Mouse (Mus musculus) stomach, embryonic 14.5 days (tissue): ENCODE measurements around the gene Prpsap1. TPM values are rescaled to one million over a fixed set of nuclear protein-coding genes. Genes with fewer than 3 reads are reported as not detected.
A peak's percentile ranks its signal among the peaks of the same experiment; 100 is the strongest.
"Not testable (repeated sequence)": the region's sequence is repeated elsewhere in the genome, so short reads cannot be mapped to it uniquely, and the experiment has no call there.

Source experiments
- ATAC-seq: fragments of 200-750 bp; cut with Nextera tagmentation; 2 replicates; pipeline ENCODE4 v1.8.0; 2017; ENCODE audit warnings: low read depth, moderate TSS enrichment; ENCODE audit not compliant: insufficient number of reproducible peaks, insufficient read depth, low FRiP score
- H3K27ac ChIP-seq: fragments of 300-500 bp; sonication (generic); 2 replicates; pipeline ENCODE4 v1.5.1; 2014; ENCODE audit warnings: mild to moderate bottlenecking, low read length, moderate library complexity, mixed read lengths
- H3K27me3 ChIP-seq: fragments of 300-500 bp; sonication (generic); 2 replicates; pipeline ENCODE4 v1.6.1; 2014; ENCODE audit warnings: low read length, control low read depth, mixed read lengths; ENCODE audit not compliant: control insufficient read depth, insufficient read depth
- H3K36me3 ChIP-seq: fragments of 300-500 bp; sonication (generic); 2 replicates; pipeline ENCODE4 v1.6.1; 2014; ENCODE audit warnings: mild to moderate bottlenecking, control low read depth, low read length, moderate library complexity, mixed read lengths; ENCODE audit not compliant: control insufficient read depth, insufficient read depth
- H3K4me1 ChIP-seq: fragments of 300-500 bp; sonication (generic); 2 replicates; pipeline ENCODE4 v1.6.1; 2014; ENCODE audit warnings: low read length, control low read depth, mixed read lengths; ENCODE audit not compliant: control insufficient read depth, insufficient read depth
- H3K4me2 ChIP-seq: fragments of 300-500 bp; sonication (generic); replicated peaks from 2 replicates; pipeline ENCODE4 v1.6.1; 2014; ENCODE audit warnings: low read depth, low read length, control low read depth
- H3K4me3 ChIP-seq: fragments of 300-500 bp; sonication (generic); 2 replicates; pipeline ENCODE4 v1.5.1; 2014; ENCODE audit warnings: low read depth, low read length, control low read depth
- H3K9ac ChIP-seq: fragments of 300-500 bp; sonication (generic); replicated peaks from 2 replicates; pipeline ENCODE4 v1.6.1; 2014; ENCODE audit warnings: low read depth, mild to moderate bottlenecking, control low read depth, low read length, moderate library complexity, mixed read lengths
- H3K9me3 ChIP-seq: fragments of 300-500 bp; sonication (generic); 2 replicates; pipeline ENCODE4 v1.6.1; 2016; ENCODE audit warnings: low read depth, low read length, control low read depth; ENCODE audit not compliant: control insufficient read depth
- WGBS: fragments of 180-500 bp; shearing (Covaris S2); extraction: QIAGEN DNeasy Blood & Tissue Kit; methylation state at CpG from one replicate; pipeline ENCODE4 v1.1.7; 2014; 5-methylcytosine and 5-hydroxymethylcytosine counted together
- polyA plus RNA-seq: library from polyadenylated mRNA; unstranded; fragments of >200 nt; fragmentation: Nextera tagmentation; extraction: Ambion mirVana; gene quantifications from 2 replicates; pipeline ENCODE4 v1.2.1, GENCODE M21; 2014

Prpsap1 gene
- polyA plus RNA-seq, 1 experiment from 2014 or later = 218 TPM

- H3K4me3 ChIP-seq = no peak overlapping the region
- H3K4me2 ChIP-seq = no peak overlapping the region
- H3K36me3 ChIP-seq = peaks cover 52% of the 10 kb centered on the region
- no peaks in the 10 kb centered on the region for H3K27me3 ChIP-seq
- no peaks in the 10 kb centered on the region for H3K9me3 ChIP-seq
- WGBS = 90% methylated on average over 4 of the region's 4 CpGs
- ATAC-seq = no peak
- H3K27ac ChIP-seq = no peak overlapping the region
- H3K4me1 ChIP-seq = no peaks in the 10 kb centered on the region
- H3K9ac ChIP-seq = no peak overlapping the region
Observed at GRCm38 (mm10) chr11:116470896-116471295, 23.1 kb downstream of the Prpsap1 start.

DNA sequence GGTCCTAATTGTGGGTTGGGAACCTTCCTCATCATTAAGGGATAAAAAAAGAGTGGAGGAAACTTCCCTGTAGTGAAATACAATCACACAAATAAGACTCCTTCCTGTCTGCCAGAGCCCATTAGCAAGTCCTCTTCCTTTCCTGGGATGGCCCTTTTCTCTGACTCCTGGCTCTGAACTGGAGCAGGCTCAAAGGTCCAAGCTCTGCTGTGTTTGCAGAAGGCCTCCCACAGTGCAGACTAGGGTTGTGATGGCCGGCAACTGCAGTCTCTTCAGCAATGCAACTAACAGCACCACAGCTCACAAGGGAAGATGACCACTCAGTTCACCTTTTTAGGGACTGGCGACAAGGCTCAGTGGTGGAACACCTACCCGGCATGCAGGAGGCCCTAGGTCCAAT, 23.8 kb downstream of the Prpsap1 start:
- no peak overlapping the region for H3K4me2 ChIP-seq
- no peak overlapping the region for H3K27ac ChIP-seq
- no peak for ATAC-seq
- H3K9ac ChIP-seq = no peak overlapping the region
- H3K4me3 ChIP-seq = no peak overlapping the region
- WGBS = 87% methylated on average over 3 of the region's 3 CpGs
- peaks cover 46% of the 10 kb centered on the region for H3K36me3 ChIP-seq
- no peaks in the 10 kb centered on the region for H3K9me3 ChIP-seq
- H3K27me3 ChIP-seq = no peaks in the 10 kb centered on the region
- no peaks in the 10 kb centered on the region for H3K4me1 ChIP-seq

DNA sequence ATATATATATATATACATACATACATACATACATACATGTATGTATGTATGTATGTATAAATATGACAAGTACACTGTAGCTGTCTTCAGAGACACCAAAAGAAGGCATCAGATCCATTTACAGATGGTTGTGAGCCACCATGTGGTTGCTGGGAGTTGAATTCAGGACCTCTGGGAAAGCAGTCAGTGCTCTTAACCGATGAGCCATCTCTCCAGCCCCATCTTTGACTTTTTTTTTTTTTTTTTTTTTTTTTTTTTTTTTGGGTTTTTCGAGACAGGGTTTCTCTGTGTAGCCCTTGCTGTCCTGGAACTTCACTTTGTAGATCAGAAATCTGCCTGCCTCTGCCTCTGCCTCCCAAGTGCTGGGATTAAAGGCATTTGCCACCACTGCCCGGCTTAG, 25.7 kb downstream of the Prpsap1 start:
- H3K4me1 ChIP-seq, H3K9ac ChIP-seq, H3K27me3 ChIP-seq, H3K27ac ChIP-seq, H3K9me3 ChIP-seq, H3K4me3 ChIP-seq, ATAC-seq, H3K4me2 ChIP-seq: not testable (repeated sequence)
- H3K36me3 ChIP-seq = peaks cover 34% of the 10 kb centered on the region
- 73% methylated on average over 3 of the region's 3 CpGs for WGBS

DNA sequence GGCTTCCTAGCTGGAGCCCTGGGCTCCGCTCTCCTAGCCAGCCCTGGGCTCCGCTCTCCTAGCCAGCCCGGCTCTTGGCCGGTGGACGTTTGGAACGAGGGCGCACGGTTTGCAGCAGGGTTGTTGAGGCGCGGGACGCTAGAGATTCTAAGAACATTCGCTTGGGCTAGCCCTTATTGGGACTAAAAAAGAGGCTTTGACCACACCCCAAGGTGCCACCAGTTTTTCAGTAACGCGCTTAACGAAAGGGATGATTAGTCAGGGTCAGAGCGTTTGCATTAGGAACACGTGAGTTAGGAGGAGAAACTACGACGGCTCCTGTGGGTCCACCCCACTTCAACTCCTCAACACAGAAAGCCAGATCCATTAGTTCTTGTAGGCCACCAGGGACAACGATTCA, 27.9 kb downstream of the Prpsap1 start, which contains the start of gene Qrich2:
Gene Qrich2, minus strand, starts transcription at position 101 of the 400 bp plus-strand sequence.
- H3K4me3 ChIP-seq = no peak within 1 kb of the TSS
- H3K27me3 ChIP-seq = no peaks in the 10 kb centered on the region
- ATAC-seq = no peak
- H3K4me1 ChIP-seq = no peaks in the 10 kb centered on the region
- H3K4me2 ChIP-seq = no peak within 1 kb of the TSS
- peaks cover 14% of the 10 kb centered on the region for H3K36me3 ChIP-seq
- 57% methylated on average over 20 of the region's 20 CpGs for WGBS
- no peak within 1 kb of the TSS for H3K9ac ChIP-seq
- H3K9me3 ChIP-seq = no peaks in the 10 kb centered on the region
- H3K27ac ChIP-seq = no peak within 1 kb of the TSS

GRCm38 (mm10) chr11:116463833-116464232, 30.2 kb downstream of the Prpsap1 start:
- H3K9ac ChIP-seq = no peak overlapping the region
- H3K4me3 ChIP-seq = no peak overlapping the region
- no peaks in the 10 kb centered on the region for H3K4me1 ChIP-seq
- 9% methylated on average over 2 of the region's 2 CpGs for WGBS
- ATAC-seq = peak; percentile 74; the same call in 1 of the 2 replicates
- no peaks in the 10 kb centered on the region for H3K36me3 ChIP-seq
- no peak overlapping the region; the same call in 1 of the 2 replicates for H3K27ac ChIP-seq
- no peaks in the 10 kb centered on the region for H3K27me3 ChIP-seq
- H3K4me2 ChIP-seq = no peak overlapping the region
- no peaks in the 10 kb centered on the region for H3K9me3 ChIP-seq

DNA sequence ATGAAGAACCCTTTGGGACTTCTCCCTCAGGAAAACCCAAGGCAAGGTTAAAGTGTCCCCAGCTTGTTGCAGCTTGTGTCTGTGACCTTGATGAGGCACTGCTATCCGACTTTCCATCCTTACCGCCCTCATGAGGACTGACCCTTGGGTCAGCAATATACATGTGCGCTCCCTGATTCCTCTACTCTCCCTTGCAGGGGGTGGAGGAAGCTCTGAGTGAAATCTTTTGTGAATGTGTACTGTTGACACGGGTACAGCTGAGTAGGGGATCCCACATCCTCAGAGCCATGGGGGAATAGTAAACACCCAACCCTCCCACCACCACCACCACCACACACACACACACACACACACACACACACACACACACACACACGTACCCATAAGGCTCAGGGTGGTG, 30.7 kb downstream of the Prpsap1 start:
- H3K4me2 ChIP-seq = no peak overlapping the region
- no peaks in the 10 kb centered on the region for H3K36me3 ChIP-seq
- ATAC-seq = no peak
- WGBS = 62% methylated on average over 5 of the region's 5 CpGs
- no peak overlapping the region for H3K27ac ChIP-seq
- no peaks in the 10 kb centered on the region for H3K9me3 ChIP-seq
- H3K9ac ChIP-seq = no peak overlapping the region
- H3K4me3 ChIP-seq = no peak overlapping the region
- no peaks in the 10 kb centered on the region for H3K27me3 ChIP-seq
- H3K4me1 ChIP-seq = no peaks in the 10 kb centered on the region

DNA sequence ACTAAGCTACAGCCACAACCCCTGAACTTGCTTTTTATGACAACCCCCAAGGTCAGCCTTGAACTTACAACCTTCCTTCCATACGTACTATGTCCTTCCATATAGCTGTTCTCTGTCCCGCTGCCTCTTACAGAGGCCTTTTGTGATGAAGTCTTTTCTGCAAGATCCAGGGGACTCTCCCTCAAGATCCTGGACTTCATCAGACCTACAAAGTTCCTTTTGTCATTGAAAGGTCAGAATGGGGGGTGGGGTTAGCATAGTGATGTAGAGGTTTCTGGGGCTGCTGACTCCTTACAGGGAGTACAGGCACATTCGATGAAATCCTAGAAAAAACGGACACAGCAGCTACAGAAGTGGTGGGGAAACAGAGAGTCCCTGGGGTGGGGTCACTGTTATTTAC, 34.2 kb downstream of the Prpsap1 start:
- no peaks in the 10 kb centered on the region for H3K4me1 ChIP-seq
- no peaks in the 10 kb centered on the region for H3K27me3 ChIP-seq
- H3K4me2 ChIP-seq = no peak overlapping the region
- 64% methylated on average over 4 of the region's 4 CpGs for WGBS
- H3K9me3 ChIP-seq = no peaks in the 10 kb centered on the region
- no peak for ATAC-seq
- H3K27ac ChIP-seq = no peak overlapping the region
- H3K4me3 ChIP-seq = no peak overlapping the region
- H3K9ac ChIP-seq = no peak overlapping the region
- no peaks in the 10 kb centered on the region for H3K36me3 ChIP-seq

GRCm38 (mm10) chr11:116456234-116456633, 37.8 kb downstream of the Prpsap1 start:
- Histone ChIP-seq H3K4me2 (no peak overlapping the region), H3K36me3 (no peaks in the 10 kb centered on the region), H3K27me3 (no peaks in the 10 kb centered on the region), H3K4me3 (no peak overlapping the region), H3K9me3 (no peaks in the 10 kb centered on the region), H3K27ac (no peak overlapping the region), H3K9ac (no peak overlapping the region), H3K4me1 (no peaks in the 10 kb centered on the region)
- no peak for ATAC-seq
- 81% methylated on average over 8 of the region's 8 CpGs for WGBS

- H3K27me3 ChIP-seq = no peaks in the 10 kb centered on the region
- H3K36me3 ChIP-seq = no peaks in the 10 kb centered on the region
- H3K4me2 ChIP-seq = no peak overlapping the region
- H3K4me3 ChIP-seq = no peak overlapping the region
- no peaks in the 10 kb centered on the region for H3K4me1 ChIP-seq
- H3K9ac ChIP-seq = no peak overlapping the region
- 91% methylated on average over 10 of the region's 10 CpGs for WGBS
- H3K9me3 ChIP-seq = no peaks in the 10 kb centered on the region
- H3K27ac ChIP-seq = no peak overlapping the region
- ATAC-seq = no peak
Observed at GRCm38 (mm10) chr11:116453889-116454288, 40.1 kb downstream of the Prpsap1 start.
